Comparison of ENCODE assay signal across 9 mouse cellular contexts in genomic region chr12:45399436-45399835, GRCm38 (mm10).
"Had no signal": no experiment of that assay in that cellular context is flagged by ENCODE, and none has a peak within 500 bp of the region (broad histone marks: within the 10 kb centered on the region; RNA-seq: fewer than 3 reads in every experiment).

No protein-coding gene starts in this region.

- DNase-seq: kidney, adult 2 months; kidney, postnatal 25 days; layer of hippocampus, adult 9-11 months; liver, postnatal 0 days; lung, embryonic 14.5 days; right cerebral cortex, postnatal 14 days; spleen, adult 18-20 months; thymus, adult 18-20 months; thymus, postnatal 36 days had no signal
